Mouse (Mus musculus) gastrocnemius, postnatal 10 days (tissue): Measurements from ENCODE around the gene Prpf4. TPM values are rescaled to one million over a fixed set of nuclear protein-coding genes. Genes with fewer than 3 reads are reported as not detected.

Experiments used
- DNase-seq: peaks from one replicate; pipeline ENCODE4 v3.0.0; 2021; ENCODE audit warnings: mixed read lengths
- total RNA-seq, 2 experiments: library from RNA; stranded (reverse); gene quantifications; 2 replicates each; pipeline ENCODE4 v1.2.3; 2021

The Prpf4 gene
- total RNA-seq, 2 experiments from 2014 or later: 13.5 to 13.6 TPM

DNA sequence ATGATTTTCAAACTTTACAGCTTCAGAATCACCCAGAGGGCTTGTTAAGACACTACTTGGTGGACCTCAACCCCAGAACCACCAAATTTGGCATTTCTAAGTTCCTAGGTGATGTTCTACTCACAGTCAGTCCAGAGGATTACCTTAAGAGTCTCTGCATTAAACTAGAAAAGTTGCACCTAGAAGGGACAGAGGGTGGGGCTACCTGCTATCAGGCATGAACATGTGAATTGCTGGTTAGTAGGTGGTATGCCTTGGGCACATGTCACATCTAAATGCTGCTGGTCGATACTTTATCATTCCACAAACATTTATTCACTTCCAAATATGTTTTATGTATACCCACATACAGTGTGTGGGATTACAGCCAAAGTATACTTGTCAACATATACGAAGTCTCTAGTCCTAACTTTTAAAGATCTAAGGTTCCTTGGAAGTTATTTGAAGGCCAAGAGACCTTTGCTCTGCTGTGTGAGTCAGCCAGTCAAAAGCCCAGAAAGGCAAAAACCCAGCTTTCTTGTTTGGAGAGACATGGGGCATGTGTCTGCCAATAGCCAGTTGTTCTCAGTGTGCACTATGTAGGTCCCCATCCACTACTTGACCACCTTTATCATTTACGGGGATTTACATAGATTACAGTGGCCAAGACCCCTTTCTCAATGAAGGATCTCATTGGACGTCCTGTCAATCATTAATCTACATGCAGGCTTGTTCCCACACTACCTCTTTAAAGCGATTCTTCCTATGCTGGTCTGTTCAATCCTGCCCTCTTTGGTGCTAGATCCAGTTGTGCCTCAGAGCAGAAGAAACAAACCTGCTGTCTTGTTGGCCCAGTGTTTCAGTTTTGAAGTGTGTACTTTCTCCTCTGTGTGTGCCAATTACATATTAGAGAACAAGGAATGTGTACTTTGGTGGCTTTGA, 18.7 kb upstream of the Prpf4 start:
- DNase-seq: no peak

DNA sequence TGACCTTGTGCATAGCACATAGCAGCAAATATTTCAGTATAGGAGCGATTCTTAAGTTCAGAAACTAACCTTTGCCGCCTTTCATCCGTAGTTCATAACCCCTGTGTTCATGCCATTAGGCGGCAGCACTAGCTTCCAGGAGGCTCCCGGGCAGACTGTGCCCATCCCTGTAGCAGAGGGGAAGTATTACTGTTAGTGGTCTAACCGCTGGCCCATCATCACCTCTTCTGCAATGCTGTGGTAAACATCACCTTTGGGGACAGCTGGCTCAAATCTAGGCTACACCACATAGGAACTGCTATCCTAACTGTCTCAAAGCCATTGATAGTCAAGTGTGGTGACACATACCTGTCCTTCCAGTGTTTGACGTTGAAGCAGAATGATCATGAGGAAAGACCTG, 16.7 kb upstream of the Prpf4 start:
- DNase-seq: no peak

DNA sequence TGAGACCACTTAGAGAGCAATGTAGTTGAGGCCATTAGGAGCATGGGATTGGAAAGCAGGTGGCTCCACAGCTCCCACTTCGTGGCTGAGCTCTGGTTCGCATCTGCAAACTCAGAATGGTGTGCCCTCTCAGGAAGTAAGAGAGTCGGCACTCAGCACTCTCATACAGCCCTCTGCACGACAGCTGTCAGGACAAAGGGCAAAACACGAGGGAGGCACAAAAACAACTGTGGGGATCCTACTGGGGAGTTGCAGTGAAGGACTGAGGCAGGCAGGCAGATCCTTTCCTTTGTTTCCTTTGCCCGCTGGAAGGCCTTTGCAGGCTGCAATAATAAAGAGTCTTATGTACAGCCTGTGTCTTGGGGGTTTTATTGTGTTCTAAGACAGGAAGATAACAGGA, 15.1 kb upstream of the Prpf4 start:
- no peak for DNase-seq

DNA sequence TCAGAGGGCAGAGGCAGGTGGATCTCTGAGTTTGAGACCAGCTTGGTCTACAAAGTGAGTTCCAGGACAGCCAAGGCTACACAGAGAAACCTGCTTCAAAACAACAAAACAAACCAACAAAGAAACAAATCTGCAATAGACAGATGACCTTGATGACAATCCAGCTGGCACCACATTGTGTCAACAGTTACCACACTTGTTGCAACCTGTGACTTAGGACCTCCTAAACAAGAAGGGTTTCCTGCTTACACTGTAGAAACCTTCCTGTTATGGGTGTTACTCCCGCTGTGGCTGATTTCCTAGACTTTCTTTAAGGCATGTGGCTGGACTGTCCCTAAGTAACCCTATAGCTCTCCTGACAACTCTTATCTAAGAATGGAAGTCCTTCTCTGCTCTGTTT, 12.8 kb upstream of the Prpf4 start:
- DNase-seq: no peak

DNA sequence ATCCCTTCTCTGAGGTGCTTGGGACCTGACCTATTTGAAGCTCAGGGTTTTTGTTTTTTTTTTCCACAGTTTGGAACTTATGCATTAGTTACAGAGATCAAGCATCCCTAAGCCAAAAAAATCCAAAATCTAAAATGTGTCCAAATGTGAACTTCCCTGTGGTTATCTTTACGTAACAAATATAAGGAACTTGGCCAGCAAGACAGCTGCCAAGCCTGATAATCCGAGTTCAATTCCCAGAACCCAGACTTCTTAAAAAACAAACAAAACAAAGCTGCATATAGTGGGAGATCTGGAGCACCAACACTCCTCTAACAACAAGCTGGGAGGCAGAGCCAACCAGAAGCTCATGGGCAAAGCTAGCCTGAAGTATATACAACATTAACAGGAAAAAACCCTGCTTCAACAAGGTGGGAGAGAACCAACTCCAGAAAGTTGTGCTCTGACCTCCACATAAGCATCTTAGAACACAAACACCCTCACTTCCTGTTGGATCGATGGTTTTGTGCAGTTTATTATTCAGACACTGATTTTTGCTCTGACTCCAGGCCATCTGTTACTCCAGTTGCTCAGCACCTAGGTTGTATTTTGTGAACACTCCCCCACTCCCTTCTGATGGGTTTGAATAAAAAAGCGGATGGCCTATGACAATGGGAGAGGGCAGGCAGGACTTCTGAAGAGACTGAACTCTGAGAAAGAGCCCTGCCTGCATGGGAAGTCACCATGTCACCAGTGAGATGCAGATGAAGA, 10.8 kb upstream of the Prpf4 start:
- no peak for DNase-seq

DNA sequence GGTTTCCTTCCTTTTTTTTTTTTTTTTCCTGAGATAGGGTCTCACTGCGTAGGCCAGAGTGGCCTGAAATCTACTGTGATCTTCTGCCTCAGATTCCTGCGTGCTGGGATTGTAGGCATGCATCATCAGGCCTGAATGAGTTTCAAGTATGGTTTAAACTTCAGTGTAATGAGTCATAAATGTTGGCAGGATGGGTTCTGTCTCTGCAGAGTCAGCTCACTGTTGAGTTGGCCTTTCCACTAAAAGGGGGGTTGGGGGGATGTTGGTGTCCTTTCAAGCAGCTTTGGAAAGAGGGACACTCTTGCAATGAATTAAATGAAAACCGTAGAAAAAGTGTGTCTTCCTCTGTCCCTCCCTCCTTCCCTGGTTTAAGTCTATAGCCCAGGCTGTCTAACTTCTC, 9.6 kb upstream of the Prpf4 start:
- no peak for DNase-seq

DNA sequence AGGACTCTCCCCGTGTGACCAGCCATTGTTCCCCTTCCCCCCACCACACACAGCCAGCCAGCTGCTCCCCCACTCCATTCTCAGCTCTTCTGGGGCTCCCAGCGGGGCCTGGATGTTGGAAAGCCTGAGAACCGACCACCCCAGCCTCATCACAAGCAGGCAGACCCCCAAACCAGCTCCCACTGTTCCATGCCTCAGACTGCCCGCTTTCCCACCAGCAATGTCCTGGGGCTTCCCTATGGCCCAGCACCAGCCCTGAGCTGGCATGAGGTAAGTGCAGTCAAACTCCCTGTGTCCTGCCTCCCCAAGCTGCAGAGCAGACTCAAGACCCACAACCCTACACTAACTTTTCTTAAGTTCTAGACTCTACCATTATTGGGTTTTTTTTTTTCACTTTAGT, 2.5 kb upstream of the Prpf4 start:
- DNase-seq: no peak

DNA sequence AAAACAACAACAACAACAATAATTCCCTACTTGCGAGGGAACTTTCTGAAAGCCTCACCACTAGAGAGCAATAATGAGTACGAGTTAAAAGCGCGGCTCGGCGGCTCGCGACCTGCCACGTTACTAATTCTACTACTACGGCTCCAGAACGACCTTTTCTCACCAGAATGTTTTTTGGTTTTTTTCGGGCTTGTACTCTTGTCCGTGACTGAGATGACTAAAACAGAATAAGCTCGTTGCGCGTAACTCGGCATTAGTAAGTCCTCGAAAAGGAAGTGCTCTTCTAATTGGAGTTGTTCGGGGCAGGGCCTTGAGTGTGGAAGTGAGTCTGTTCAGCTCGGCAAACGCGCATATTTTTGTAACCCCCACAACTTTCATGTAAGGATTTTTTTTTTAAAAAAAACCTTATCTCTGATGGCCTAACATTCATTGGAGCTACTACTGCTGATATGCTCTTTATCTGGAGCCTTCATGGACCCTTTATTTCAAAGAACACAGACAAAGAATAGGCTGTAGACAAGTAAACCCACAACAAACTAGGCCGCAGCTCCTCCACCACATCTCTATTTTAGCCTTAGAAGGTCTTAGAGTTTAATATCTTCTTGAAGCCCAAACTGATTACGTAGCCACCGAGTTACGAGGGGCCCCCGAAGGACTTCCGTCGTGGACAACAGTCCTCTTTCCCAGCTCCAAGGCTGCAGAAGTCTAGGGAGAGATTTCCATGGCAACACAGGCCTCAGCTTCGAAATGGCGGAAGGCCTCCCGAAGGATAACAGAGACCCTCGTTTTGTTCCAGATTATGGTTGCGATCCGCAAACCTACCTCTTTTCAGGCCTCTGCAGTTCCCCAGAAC, 641 bp upstream of the Prpf4 start:
- peak; percentile 45 for DNase-seq

DNA sequence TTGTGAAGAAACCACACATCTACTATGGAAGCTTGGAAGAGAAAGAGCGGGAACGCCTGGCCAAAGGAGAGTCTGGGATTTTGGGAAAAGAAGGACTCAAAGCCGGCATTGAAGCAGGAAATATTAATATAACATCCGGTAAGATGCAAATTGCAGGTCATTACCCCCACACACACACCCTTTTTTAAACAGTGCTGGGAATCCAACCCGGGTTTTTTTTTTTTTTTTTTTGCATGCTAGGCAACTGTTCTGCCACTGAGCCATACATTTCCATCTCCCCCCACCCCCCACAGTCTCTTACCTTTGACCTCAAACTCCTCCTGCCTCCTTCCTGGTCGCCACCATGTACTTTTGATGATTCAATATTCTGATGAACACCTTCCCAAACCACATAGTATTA, 1.0 kb downstream of the Prpf4 start:
- DNase-seq: no peak

DNA sequence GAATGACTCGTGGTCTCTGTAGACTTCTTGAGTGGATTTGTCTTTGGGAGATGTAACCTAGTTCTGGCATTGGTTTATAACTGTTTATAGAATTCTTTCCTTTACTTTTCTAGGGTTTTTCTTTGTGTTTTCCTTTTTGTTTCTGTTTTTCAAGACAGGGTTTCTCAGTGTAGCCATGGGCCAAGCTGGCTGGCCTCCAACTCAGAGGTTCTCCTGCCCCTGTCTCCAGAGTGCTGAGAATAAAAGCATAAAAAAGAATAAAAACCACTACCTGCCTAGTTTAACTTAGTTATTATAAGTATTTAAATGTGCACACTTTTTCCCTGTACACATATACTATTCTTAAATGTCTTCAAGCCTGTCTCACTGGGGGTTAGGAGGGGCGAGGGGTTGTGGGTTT, 1.7 kb downstream of the Prpf4 start:
- no peak for DNase-seq

DNA sequence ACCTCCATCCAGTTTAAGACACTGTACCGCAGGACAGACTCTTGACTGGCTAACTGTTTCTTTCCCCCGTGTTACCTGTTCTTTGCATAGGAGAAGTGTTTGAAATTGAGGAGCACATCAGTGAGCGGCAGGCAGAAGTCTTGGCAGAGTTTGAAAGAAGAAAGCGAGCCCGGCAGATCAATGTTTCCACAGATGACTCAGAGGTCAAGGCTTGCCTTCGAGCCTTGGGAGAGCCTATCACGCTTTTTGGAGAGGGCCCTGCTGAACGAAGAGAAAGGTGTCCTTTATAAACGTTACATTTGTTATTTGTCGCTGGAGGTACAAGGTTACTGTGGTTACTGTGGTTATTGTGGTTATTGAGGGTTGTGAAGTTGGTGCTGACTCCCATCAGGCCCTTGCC, 3.0 kb downstream of the Prpf4 start:
- DNase-seq: no peak

DNA sequence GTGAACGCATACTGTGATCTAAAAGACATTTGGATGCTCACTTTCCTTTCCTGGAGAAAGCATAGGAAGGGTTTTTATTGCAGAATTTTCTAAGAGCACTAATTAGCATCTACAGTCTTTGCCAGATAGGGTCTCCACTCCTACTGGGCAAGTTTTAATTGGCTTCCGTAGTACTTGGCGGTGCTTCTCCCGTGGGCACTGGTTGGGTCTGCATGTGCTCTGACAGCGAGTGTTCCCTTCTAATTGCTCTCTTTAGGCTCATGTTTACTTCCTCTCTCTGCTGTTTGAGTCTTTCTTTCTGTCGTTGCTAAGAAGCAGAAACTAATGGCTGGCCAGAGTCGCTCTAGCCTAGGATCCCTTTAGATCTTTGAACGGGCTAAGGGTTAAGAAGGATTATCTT, 9.9 kb downstream of the Prpf4 start:
- no peak for DNase-seq

DNA sequence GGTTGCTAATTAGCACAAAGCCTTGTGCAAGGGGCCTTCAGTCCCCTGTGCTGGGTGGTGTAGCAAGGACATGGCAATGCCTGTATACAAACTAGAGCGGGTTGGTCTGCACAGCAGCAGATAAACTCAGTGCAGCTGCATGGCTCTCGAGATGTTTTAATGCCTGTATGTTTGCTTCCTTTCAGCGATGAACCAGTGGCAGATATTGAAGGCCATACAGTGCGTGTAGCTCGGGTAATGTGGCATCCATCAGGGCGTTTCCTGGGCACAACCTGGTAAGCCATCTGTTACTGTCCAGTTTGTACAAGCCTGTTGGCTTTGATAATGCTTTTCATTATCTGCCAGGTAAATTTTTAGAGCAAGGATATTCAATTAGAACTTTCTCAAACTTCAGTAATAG, 10.5 kb downstream of the Prpf4 start:
- DNase-seq: no peak

DNA sequence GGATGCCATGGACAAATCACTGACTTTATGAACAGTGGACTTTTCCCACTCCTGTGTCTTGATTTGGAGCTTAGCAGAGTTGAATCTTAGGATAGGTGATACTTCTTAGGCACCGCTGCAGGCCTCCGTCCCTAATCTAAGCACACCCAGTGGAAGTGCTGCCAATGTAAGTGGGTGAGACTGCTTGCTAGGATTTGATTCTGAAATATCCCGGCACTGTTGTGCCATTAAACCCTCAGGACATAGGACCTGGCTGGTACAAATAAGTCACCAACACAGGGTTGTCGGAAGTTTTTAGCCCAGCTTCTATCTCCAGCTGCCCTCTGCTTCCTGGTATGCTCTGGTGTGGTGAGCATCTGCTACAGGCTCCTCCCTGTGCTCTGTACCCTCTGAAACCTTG, 17.3 kb downstream of the Prpf4 start:
- DNase-seq: no peak

DNA sequence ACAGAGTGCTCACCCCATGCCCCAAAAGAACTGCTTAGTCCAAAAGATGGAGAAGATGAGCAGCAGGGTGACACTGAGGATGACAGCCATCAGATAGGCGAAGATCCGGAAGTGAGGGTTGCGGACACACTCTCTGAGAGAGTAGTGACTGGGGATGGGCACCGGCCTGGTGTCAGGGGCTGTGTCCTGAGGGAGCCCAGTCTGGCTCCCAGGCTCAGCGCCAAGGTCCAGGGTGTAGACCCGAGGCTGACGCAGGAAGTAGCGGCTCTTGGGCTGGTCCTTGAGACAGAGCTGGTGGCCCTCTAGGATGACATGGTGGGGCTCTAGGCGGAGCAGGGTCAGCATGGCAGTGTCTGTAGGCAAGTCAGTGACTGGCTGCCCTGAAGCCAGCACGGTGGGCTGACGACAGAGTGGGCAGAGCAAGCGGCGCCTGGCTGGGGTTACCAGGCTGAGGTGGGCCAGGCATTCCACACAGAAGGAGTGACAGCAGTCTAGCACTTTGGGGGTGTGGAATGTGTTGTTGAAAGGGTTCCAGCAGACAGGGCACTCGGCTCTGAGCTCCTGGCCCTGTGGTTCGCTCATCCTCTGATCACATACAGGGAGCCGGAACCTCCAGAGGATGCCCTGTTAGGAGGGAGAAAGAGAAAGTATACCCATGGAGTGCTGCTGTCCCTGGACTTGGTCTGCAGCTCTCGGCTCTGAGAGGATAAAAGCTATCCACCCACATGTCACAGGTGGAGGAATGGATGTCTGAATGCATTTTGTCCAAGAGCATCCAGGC, 19.6 kb downstream of the Prpf4 start:
- peak; percentile 26 for DNase-seq

DNA sequence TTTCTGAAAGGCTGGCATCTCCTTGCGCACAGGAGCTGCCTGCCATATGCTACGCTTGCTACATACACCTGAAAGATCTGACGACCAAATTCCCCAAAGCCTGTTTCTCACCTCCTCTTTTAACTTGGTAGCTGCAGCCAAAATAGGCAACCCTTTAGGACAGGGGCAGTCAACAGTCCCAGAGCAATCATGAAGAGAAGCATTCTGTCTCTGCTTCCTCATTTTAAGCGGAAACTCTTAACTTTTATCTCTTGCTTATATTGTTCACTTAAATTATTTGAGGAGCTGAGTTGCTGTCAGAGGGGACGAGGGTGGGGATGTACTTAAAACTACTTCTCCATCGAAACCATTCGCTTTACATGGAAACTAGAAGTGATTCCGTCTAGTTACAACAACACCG, 21.0 kb downstream of the Prpf4 start:
- DNase-seq: no peak

DNA sequence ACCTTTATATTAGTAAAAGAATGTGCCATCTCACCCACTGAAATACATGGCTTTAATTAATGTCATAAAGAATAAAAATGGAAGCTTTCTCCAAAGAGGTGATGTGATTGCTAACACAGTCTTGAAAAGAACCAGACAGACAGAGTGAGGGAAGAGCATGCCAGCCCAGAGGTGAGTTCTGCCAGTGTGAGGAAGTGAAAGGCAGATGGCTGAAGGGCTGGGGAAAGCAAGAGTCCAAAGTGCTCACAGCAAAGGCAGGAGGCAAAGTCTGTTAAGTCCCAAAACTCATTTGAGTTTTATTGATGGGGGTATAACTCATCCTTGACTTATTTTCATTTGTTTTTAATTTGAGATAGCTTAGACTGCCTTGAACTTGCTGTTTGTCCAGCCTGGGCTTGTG, 22.1 kb downstream of the Prpf4 start:
- DNase-seq: no peak

DNA sequence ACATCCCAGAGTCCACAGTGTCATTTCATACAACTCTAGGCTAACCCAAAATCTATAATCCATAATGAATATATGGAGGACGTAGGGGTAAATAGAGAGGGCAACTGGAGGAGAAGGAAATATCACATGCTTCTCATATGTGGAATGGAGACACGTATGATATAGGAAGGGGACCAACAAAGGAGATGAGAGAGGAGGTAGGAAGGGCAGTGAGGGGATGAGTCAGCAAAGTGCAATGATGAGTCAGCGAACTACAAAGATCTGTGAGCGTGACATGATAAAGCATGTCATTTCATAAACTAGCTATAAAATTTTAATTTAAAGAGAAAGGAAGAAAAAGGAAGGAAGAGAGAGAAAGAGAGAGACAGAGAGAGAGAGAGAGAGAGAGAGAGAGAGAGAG, 22.9 kb downstream of the Prpf4 start:
- no peak for DNase-seq

DNA sequence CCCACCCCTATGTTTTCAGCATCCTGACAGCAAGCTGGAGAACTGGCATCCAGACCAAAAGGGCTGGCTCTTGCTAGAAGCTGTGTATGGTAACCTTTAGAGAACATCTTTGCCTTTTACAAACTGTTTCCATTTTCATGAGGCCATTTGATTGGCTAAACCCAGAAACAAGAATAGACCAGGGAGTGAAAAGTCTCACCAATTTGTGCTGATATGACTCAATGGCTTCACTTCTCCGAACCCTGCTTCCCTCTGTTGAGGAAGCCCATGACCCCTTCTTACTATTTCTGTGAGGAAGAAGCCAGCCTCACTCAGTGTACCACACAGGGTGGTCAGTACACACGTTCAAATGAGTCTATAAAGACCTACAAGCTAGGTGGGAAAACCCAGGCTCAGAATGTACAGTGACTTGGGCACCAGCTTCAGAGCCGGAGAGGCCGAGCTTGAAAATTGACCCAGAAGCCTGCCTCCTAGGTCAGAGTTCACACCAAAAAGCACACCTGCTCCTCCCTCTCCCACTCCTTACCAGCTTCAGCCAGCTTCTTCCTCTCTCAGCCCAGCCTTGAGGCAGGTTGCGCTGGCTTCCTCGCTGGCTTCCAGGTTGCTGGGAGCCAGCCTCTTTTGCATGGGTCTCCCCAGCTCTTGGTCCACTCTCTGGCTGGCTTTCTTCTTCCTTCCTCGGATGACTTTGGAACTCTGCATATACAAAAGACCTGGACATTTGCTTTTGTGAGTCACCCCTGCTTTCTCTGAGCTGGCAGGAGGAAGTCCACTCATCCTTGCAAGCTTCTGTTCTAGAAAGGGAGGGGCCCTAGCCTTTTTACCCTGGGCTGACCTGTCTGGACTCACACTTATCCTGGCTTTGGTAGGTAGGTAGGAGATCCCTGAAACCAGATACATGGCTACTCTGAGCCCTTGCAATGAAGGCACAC, 25.6 kb downstream of the Prpf4 start:
- no peak for DNase-seq

DNA sequence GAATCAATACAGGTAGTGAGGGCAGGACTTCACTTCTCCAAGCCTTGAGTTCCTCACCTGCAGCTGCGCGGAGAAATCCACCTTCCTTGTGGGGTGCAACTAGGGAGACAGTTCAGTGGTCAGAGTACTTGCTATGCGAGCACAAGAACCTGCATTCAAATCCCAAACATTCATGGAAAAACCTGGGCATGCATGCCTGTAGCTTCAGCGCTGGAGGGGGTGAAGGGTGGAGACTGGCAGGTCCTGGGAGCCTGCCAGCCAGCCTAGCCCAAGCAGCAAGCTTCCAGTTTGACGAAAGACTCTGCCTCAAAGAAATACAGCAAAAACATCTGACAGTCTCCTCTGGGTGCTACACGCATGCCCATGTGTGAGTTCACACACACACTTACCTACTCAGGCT, 26.5 kb downstream of the Prpf4 start, which contains the start of gene Rnf183:
Gene Rnf183, minus strand, starts transcription at position 172 of the 400 bp plus-strand sequence.
- no peak for DNase-seq
